Mouse (Mus musculus) lung, postnatal 0 days (tissue): Measurements from ENCODE around the gene Coq10a. TPM values are rescaled to one million over a fixed set of nuclear protein-coding genes. Genes with fewer than 3 reads are reported as not detected.
A peak's percentile ranks its signal among the peaks of the same experiment; 100 is the strongest.

Experiments used
- ATAC-seq: fragments of 200-750 bp; cut with Nextera tagmentation; 2 replicates; pipeline ENCODE4 v1.8.0; 2017; ENCODE audit warnings: moderate library complexity
- DNase-seq: peaks from one replicate; pipeline ENCODE4 v3.0.0-alpha.2; 2016; ENCODE audit warnings: low spot score
- H3K27ac ChIP-seq: fragments of 300-500 bp; sonication (generic); 2 replicates; pipeline ENCODE4 v1.5.1; 2014; ENCODE audit warnings: antibody characterized with exemption, mild to moderate bottlenecking, low read length, mixed read lengths
- H3K27me3 ChIP-seq: fragments of 300-500 bp; sonication (generic); replicated peaks from 2 replicates; pipeline ENCODE4 v1.6.1; 2014; ENCODE audit warnings: low read length, mixed read lengths; ENCODE audit not compliant: insufficient read depth
- H3K36me3 ChIP-seq: fragments of 300-500 bp; sonication (generic); 2 replicates; pipeline ENCODE4 v1.6.1; 2014; ENCODE audit warnings: low read length, mixed read lengths; ENCODE audit not compliant: insufficient read depth
- H3K4me1 ChIP-seq: fragments of 300-500 bp; sonication (generic); 2 replicates; pipeline ENCODE4 v1.6.1; 2014; ENCODE audit warnings: antibody characterized with exemption, low read depth, low read length, mixed read lengths; ENCODE audit not compliant: insufficient read depth
- H3K4me2 ChIP-seq: fragments of 300-500 bp; sonication (generic); replicated peaks from 2 replicates; pipeline ENCODE4 v1.6.1; 2014; ENCODE audit warnings: low read depth, mild to moderate bottlenecking, low read length, moderate library complexity, mixed read lengths
- H3K4me3 ChIP-seq: fragments of 300-500 bp; sonication (generic); 2 replicates; pipeline ENCODE4 v1.5.1; 2014; ENCODE audit warnings: low read depth, low read length
- H3K9ac ChIP-seq: fragments of 300-500 bp; sonication (generic); replicated peaks from 2 replicates; pipeline ENCODE4 v1.6.1; 2014; ENCODE audit warnings: low read depth, mild to moderate bottlenecking
- H3K9me3 ChIP-seq: fragments of 300-500 bp; sonication (generic); 2 replicates; pipeline ENCODE4 v1.6.1; 2016; ENCODE audit warnings: low read length, mixed read lengths
- CTCF ChIP-seq: IDR thresholded peaks from 2 replicates; pipeline ENCODE4 v1.5.1; 2016; ENCODE audit warnings: antibody characterized with exemption, mild to moderate bottlenecking
- EP300 ChIP-seq: IDR thresholded peaks from 2 replicates; pipeline ENCODE4 v1.6.1; 2016; ENCODE audit warnings: antibody characterized with exemption, mild to moderate bottlenecking, control low read depth
- WGBS: fragments of 180-500 bp; shearing (Covaris S2); extraction: QIAGEN DNeasy Blood & Tissue Kit; methylation state at CpG from one replicate; pipeline ENCODE4 v1.1.7; 2014; 5-methylcytosine and 5-hydroxymethylcytosine counted together
- polyA plus RNA-seq: library from polyadenylated mRNA; unstranded; fragments of >200 nt; fragmentation: Nextera tagmentation; extraction: Ambion mirVana; gene quantifications from 2 replicates; pipeline ENCODE4 v1.2.1, GENCODE M21; 2015

Coq10a gene
- polyA plus RNA-seq, 1 experiment from 2014 or later: 19.9 TPM

DNA sequence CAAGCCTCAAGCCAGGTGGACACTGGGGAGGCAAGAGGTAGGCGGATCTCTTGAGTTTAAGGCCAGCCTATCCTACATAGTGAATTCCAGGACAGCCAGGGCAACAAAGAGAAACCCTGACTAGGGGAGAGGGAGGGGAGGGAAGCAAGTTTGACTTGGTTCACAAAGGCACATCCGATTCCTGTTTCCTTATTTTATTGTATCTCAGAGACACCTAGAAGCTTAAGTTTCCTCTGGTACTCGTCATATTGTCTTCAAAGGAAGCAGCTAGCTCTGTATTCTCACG, 41.7 kb upstream of the Coq10a start:
- TF ChIP-seq CTCF (no peak), EP300 (no peak)
- Histone ChIP-seq H3K27ac (peak overlapping the region; percentile 94), H3K4me2 (peak overlapping the region; percentile 86), H3K9ac (no peak overlapping the region), H3K4me3 (peak overlapping the region; percentile 81), H3K9me3 (no peaks in the 10 kb centered on the region), H3K27me3 (no peaks in the 10 kb centered on the region), H3K36me3 (peaks cover 6% of the 10 kb centered on the region), H3K4me1 (peaks cover 10% of the 10 kb centered on the region; the same call in 1 of the 2 replicates)
- ATAC-seq: no peak
- peak; percentile 39 for DNase-seq
- WGBS: 12% methylated on average over 4 of the region's 4 CpGs

- Histone ChIP-seq H3K27ac (peak overlapping the region; percentile 94), H3K4me2 (peak overlapping the region; percentile 86), H3K9me3 (no peaks in the 10 kb centered on the region), H3K36me3 (peaks cover 7% of the 10 kb centered on the region), H3K27me3 (no peaks in the 10 kb centered on the region), H3K4me1 (peaks cover 10% of the 10 kb centered on the region; the same call in 1 of the 2 replicates), H3K4me3 (peak overlapping the region; percentile 81), H3K9ac (peak overlapping the region; percentile 59)
- peak; percentile 61; the same call in 1 of the 2 replicates for TF ChIP-seq EP300
- TF ChIP-seq CTCF: peak; percentile 77
- ATAC-seq (peak; percentile 91), DNase-seq (peak; percentile 100)
- 4% methylated on average over 36 of the region's 36 CpGs for WGBS
These were observed 41.1 kb upstream of the Coq10a start for GRCm38 (mm10) chr10:128409692-128410559.

GRCm38 (mm10) chr10:128408591-128409535, 40.1 kb upstream of the Coq10a start:
- 17% methylated on average over 35 of the region's 35 CpGs for WGBS
- Histone ChIP-seq H3K4me1 (peaks cover 10% of the 10 kb centered on the region; the same call in 1 of the 2 replicates), H3K27me3 (no peaks in the 10 kb centered on the region), H3K4me3 (peak overlapping the region; percentile 81), H3K27ac (peak overlapping the region; percentile 35; the same call in 1 of the 2 replicates), H3K9ac (peak overlapping the region; percentile 59), H3K9me3 (no peaks in the 10 kb centered on the region), H3K4me2 (peak overlapping the region; percentile 84), H3K36me3 (peaks cover 7% of the 10 kb centered on the region)
- TF ChIP-seq EP300: no peak
- no peak for TF ChIP-seq CTCF
- peak; percentile 21 for DNase-seq
- no peak for ATAC-seq

- DNase-seq: no peak
- H3K36me3 ChIP-seq: peaks cover 7% of the 10 kb centered on the region; the same call in 1 of the 2 replicates
- H3K4me2 ChIP-seq: no peak overlapping the region
- H3K9me3 ChIP-seq: no peaks in the 10 kb centered on the region
- 84% methylated on average over 7 of the region's 7 CpGs for WGBS
- H3K4me1 ChIP-seq: no peaks in the 10 kb centered on the region
- TF ChIP-seq EP300: no peak
- TF ChIP-seq CTCF: no peak
- no peak overlapping the region for H3K9ac ChIP-seq
- no peak for ATAC-seq
- no peaks in the 10 kb centered on the region for H3K27me3 ChIP-seq
- H3K4me3 ChIP-seq: no peak overlapping the region
- no peak overlapping the region for H3K27ac ChIP-seq
These were observed 35.1 kb upstream of the Coq10a start for GRCm38 (mm10) chr10:128403931-128404330.

DNA sequence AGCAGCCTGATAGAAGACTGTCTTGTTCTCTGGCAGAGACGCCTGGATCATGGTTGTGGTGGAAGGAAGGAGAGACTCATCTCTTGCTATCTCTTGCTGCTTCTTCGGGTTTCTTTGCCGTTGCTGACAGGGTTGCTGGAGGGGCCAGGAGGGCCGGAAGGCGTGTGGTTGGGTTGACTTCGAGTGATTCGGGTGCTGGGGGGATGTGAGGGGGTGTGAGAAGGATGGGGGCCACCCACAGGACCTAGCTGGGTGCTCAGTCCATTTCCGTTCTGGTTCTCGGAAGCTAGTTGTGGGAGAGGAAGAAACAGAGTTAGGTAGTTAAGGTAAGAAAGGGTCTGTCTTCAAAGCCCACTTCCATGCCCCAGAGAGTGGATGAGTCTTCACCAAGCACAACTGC, 32.8 kb upstream of the Coq10a start:
- 79% methylated on average over 9 of the region's 9 CpGs for WGBS
- Histone ChIP-seq H3K9ac (no peak overlapping the region), H3K4me1 (no peaks in the 10 kb centered on the region), H3K27me3 (no peaks in the 10 kb centered on the region), H3K4me3 (no peak overlapping the region), H3K36me3 (peaks cover 7% of the 10 kb centered on the region; the same call in 1 of the 2 replicates), H3K9me3 (no peaks in the 10 kb centered on the region), H3K4me2 (no peak overlapping the region), H3K27ac (no peak overlapping the region)
- no peak for ATAC-seq
- DNase-seq: no peak
- TF ChIP-seq CTCF (no peak), EP300 (no peak)

DNA sequence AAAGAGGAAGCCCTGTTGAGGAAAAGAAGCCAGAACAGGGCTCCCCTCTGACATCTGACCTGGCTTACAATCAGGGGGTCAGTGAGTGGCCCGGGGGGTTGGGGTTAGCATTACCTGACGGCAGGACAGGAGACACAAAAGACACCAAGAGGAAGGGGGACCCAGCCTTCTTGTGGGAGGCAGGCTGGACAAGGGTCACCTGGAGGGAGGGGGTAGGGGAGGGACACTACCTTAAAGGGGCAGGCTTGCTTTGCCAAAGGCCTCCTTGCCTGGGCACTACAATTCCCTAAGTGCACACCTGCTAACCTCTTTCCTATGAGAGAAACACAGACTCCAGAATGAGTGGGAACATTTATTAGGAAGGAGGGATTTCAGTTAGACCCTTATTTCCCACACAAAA, 32.3 kb upstream of the Coq10a start, which contains the start of gene Slc39a5:
Gene Slc39a5 (minus strand): TSS at position 174 of the 400 bp plus-strand sequence.
- Histone ChIP-seq H3K4me1 (no peaks in the 10 kb centered on the region), H3K27me3 (no peaks in the 10 kb centered on the region), H3K4me2 (no peak within 1 kb of the TSS), H3K9ac (no peak within 1 kb of the TSS), H3K9me3 (no peaks in the 10 kb centered on the region), H3K4me3 (no peak within 1 kb of the TSS), H3K36me3 (peaks cover 7% of the 10 kb centered on the region; the same call in 1 of the 2 replicates), H3K27ac (no peak within 1 kb of the TSS)
- no peak for ATAC-seq
- no peak for DNase-seq
- WGBS: 35% methylated on average over 2 of the region's 2 CpGs
- TF ChIP-seq CTCF (no peak), EP300 (no peak)
